Mouse (Mus musculus) olfactory bulb, adult 2 months (tissue): Measurements from ENCODE around the gene Pdrg1. TPM values are rescaled to one million over a fixed set of nuclear protein-coding genes. Genes with fewer than 3 reads are reported as not detected.

Experiments used
- H3K27ac ChIP-seq: fragments of 200-500 bp; 2 replicates; pipeline ENCODE4 v1.5.1; 2012; ENCODE audit warnings: low read depth, low read length; ENCODE audit not compliant: insufficient read depth
- H3K4me1 ChIP-seq: fragments of 200-500 bp; 2 replicates; pipeline ENCODE4 v1.6.1; 2012; ENCODE audit warnings: low read length; ENCODE audit not compliant: control insufficient read depth, insufficient read depth
- H3K4me3 ChIP-seq: fragments of 200-500 bp; 2 replicates; pipeline ENCODE4 v1.5.1; 2012; ENCODE audit warnings: mild to moderate bottlenecking, low read depth, low read length, moderate library complexity; ENCODE audit not compliant: insufficient read depth
- CTCF ChIP-seq: fragments of 200-500 bp; IDR thresholded peaks from 2 replicates; pipeline ENCODE4 v1.5.1; 2012; ENCODE audit warnings: low read depth, mild to moderate bottlenecking, low read length, moderate library complexity; ENCODE audit not compliant: insufficient read depth
- POLR2A ChIP-seq: fragments of 200-500 bp; IDR thresholded peaks from 2 replicates; pipeline ENCODE4 v1.6.1; 2012; ENCODE audit warnings: mild to moderate bottlenecking, low read depth, low read length, moderate library complexity; ENCODE audit not compliant: insufficient read depth
- WGBS: fragments of 180-500 bp; shearing (Covaris S2); methylation state at CpG from one replicate; pipeline ENCODE4 v1.1.7; 2018; 5-methylcytosine and 5-hydroxymethylcytosine counted together
- polyA plus RNA-seq: library from polyadenylated mRNA; stranded (reverse); fragments of >200 nt; gene quantifications from 2 replicates; pipeline ENCODE4 v1.2.4, GENCODE M21; 2012; ENCODE audit warnings: low replicate concordance; ENCODE audit not compliant: missing spikeins, insufficient read depth, insufficient read length

Pdrg1 gene
- polyA plus RNA-seq, 1 experiment: not detected

GRCm38 (mm10) chr2:153016786-153017185, 1.6 kb upstream of the Pdrg1 start:
- WGBS: 47% methylated on average over 5 of the region's 5 CpGs
- Histone ChIP-seq H3K4me1 (peaks cover 8% of the 10 kb centered on the region), H3K4me3 (no peak overlapping the region), H3K27ac (no peak overlapping the region)
- TF ChIP-seq POLR2A (no peak), CTCF (no peak)

DNA sequence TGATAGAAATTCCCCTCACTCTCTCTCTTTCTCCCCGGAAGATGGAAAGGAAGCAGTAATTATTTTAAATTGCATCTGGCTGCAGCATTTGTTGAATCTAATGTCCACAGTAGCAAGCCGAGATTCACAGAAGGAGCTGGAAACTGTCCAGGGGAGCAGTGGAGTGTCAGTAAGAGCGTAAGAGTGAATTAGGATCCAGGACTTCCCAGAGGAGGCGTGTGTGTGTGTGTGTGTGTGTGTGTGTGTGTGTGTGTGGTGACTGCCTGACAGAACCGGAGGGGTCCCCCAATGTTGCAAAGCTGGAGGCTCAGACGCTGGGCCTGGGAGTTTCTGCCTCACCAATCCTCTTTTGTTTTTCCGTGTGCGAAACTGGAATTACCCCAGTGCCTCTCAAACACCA, 577 bp upstream of the Pdrg1 start:
- Histone ChIP-seq H3K4me3 (no peak overlapping the region), H3K4me1 (peaks cover 8% of the 10 kb centered on the region), H3K27ac (no peak overlapping the region)
- TF ChIP-seq POLR2A (no peak), CTCF (no peak)
- WGBS: 12% methylated on average over 8 of the region's 8 CpGs

GRCm38 (mm10) chr2:153013724-153014515, 1.3 kb downstream of the Pdrg1 start:
- Histone ChIP-seq H3K4me3 (no peak overlapping the region), H3K27ac (no peak overlapping the region), H3K4me1 (peaks cover 8% of the 10 kb centered on the region)
- TF ChIP-seq CTCF: no peak
- TF ChIP-seq POLR2A: no peak
- WGBS: 65% methylated on average over 11 of the region's 11 CpGs

GRCm38 (mm10) chr2:153009192-153009973, 5.8 kb downstream of the Pdrg1 start:
- WGBS: 80% methylated on average over 12 of the region's 12 CpGs
- TF ChIP-seq POLR2A: no peak
- TF ChIP-seq CTCF: no peak
- no peak overlapping the region for H3K27ac ChIP-seq
- H3K4me1 ChIP-seq: peaks cover 8% of the 10 kb centered on the region
- no peak overlapping the region for H3K4me3 ChIP-seq

DNA sequence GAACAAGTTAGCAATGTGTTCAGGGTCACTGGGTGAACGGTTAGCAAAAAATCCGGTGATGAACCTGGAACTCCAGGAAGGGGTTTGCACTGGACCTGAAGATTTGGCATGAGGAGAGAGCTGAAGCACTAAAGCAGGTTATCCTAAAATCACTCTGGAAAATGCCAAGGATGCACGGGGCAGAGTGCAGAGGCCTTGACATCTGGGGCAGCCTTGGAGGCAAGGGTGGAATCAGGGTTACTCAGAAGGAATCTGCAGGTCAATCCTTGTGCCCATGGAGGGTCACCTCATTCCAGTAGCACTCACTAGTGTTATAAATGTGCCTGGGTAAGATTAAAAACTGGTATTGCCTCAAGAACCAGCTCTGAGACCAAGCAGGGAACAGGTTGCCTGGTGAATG, 9.2 kb downstream of the Pdrg1 start:
- Histone ChIP-seq H3K4me1 (no peaks in the 10 kb centered on the region), H3K27ac (no peak overlapping the region), H3K4me3 (no peak overlapping the region)
- whole genome bisulfite sequencing: 97% methylated on average over 3 of the region's 3 CpGs
- TF ChIP-seq POLR2A (no peak), CTCF (no peak)

- H3K27ac ChIP-seq: no peak overlapping the region
- 56% methylated on average over 13 of the region's 13 CpGs for WGBS
- no peaks in the 10 kb centered on the region for H3K4me1 ChIP-seq
- no peak for TF ChIP-seq POLR2A
- no peak for TF ChIP-seq CTCF
- no peak overlapping the region for H3K4me3 ChIP-seq
Observed at GRCm38 (mm10) chr2:153003681-153004338, 11.4 kb downstream of the Pdrg1 start.

DNA sequence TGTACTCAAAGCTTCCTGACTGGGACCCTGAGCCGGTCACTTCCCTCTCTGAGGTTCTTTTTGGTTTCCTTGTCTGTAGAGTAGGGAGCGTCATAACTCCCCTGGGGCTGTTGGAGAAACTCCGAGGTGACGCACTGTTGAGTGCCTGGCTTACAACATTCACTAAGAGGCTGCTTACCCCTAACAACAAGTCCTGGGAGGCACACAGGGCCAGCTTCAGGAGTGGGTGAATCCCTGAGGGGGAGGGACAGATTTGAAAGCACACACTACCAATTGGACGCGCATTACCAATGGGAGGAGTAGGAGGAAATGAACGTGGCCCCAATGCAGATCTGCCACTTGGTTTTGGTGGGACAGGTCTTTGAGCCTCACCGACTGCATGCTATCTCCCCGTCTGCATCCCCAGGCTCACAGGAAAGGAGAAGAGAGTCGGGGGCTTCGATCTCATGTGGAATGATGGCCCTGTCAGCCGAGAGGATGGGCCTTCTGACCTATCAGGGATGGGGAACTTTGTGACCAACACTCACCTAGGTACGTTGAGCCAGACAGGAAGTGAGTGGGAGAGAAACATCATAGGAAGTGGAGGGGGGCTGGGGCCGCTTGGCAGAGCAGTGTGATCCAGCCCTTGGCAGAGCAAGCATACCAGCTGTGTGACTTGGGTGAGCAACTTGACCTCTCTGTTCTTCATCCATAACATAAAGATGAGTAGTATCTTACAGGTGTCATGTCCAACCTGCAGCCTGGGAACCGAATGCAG, 12.6 kb downstream of the Pdrg1 start:
- no peaks in the 10 kb centered on the region for H3K4me1 ChIP-seq
- WGBS: 92% methylated on average over 15 of the region's 15 CpGs
- TF ChIP-seq POLR2A: no peak
- no peak for TF ChIP-seq CTCF
- H3K4me3 ChIP-seq: no peak overlapping the region
- H3K27ac ChIP-seq: no peak overlapping the region

- TF ChIP-seq POLR2A (no peak), CTCF (no peak)
Observed at GRCm38 (mm10) chr2:152997046-152997445, 18.2 kb downstream of the Pdrg1 start.

DNA sequence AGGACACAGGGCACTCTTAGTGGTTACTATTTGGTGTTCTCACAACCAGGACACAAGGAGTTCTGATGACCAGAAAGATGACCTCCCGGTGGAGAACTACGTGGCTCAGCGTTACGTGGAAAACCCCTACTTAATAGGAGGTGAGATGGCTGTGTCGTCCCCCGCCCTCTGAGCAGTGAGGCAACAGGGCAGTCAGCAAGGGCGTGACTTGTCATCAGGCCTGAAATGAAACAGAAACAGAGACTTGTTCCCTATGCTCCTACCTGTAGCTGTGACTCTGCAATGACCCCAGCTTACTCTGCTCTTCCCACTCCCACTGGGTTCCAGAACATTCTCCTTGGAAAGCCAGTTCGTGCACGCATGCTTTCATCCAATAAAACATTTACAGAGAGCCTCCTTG, 23.7 kb downstream of the Pdrg1 start:
- Histone ChIP-seq H3K4me1 (no peaks in the 10 kb centered on the region), H3K4me3 (no peak overlapping the region), H3K27ac (no peak overlapping the region)
- WGBS: 96% methylated on average over 9 of the region's 9 CpGs
- TF ChIP-seq CTCF (no peak), POLR2A (no peak)

More at GRCm38 (mm10) chr2:152997046-152997445, 18.2 kb downstream of the Pdrg1 start:
- Histone ChIP-seq H3K27ac (no peak overlapping the region), H3K4me1 (no peaks in the 10 kb centered on the region), H3K4me3 (no peak overlapping the region)
- 60% methylated on average over 4 of the region's 4 CpGs for WGBS
